In genomic region chr9:80191240-80191639, GRCm38 (mm10) we compare ENCODE assay signal across 22 mouse cellular contexts.
"Had no signal": no experiment of that assay in that cellular context is flagged by ENCODE, and none has a peak within 500 bp of the region (broad histone marks: within the 10 kb centered on the region; RNA-seq: fewer than 3 reads in every experiment).

No protein-coding gene starts in this region.

- H3K9me3 ChIP-seq: limb, embryonic 10.5 days; limb, embryonic 13.5 days; liver, embryonic 12.5 days; liver, embryonic 15.5 days; lung, embryonic 15.5 days; midbrain, embryonic 13.5 days; neural tube, embryonic 13.5 days had no signal

- H3K36me3 ChIP-seq: limb, embryonic 10.5 days; limb, embryonic 13.5 days; liver, embryonic 12.5 days; liver, embryonic 15.5 days; lung, embryonic 15.5 days; midbrain, embryonic 13.5 days; neural tube, embryonic 13.5 days had no signal

- H3K27ac ChIP-seq: kidney, postnatal 0 days; layer of hippocampus, adult 2 months; limb, embryonic 10.5 days; limb, embryonic 13.5 days; liver, embryonic 12.5 days; liver, embryonic 15.5 days; lung, embryonic 15.5 days; midbrain, embryonic 13.5 days; neural tube, embryonic 13.5 days; stomach, postnatal 0 days had no signal

- ATAC-seq: liver, embryonic 12.5 days; midbrain, embryonic 13.5 days; midbrain, embryonic 16.5 days had no signal

- H3K27me3 ChIP-seq: limb, embryonic 13.5 days; liver, embryonic 12.5 days; liver, embryonic 15.5 days; lung, embryonic 15.5 days; midbrain, embryonic 13.5 days; neural tube, embryonic 13.5 days had no signal

- H3K9ac ChIP-seq: limb, embryonic 13.5 days; liver, embryonic 12.5 days; liver, embryonic 15.5 days; lung, embryonic 15.5 days; midbrain, embryonic 13.5 days; neural tube, embryonic 13.5 days had no signal

- DNase-seq: kidney, adult 18-20 months; layer of hippocampus, adult 9-11 months; liver; lung, adult 18-20 months; lung, postnatal 10 days; lung, postnatal 36 days; retina, postnatal 1 day; thymus, adult 2 months; thymus, postnatal 14 days; thymus, postnatal 4 days had no signal

- H3K4me3 ChIP-seq: layer of hippocampus, adult 2 months; limb, embryonic 10.5 days; limb, embryonic 13.5 days; liver, embryonic 12.5 days; liver, embryonic 15.5 days; lung, embryonic 15.5 days; midbrain, embryonic 13.5 days; myocyte; neural tube, embryonic 13.5 days had no signal

- H3K4me2 ChIP-seq: limb, embryonic 13.5 days; liver, embryonic 12.5 days; liver, embryonic 15.5 days; lung, embryonic 15.5 days; midbrain, embryonic 13.5 days; neural tube, embryonic 13.5 days had no signal

- H3K4me1 ChIP-seq: liver, embryonic 12.5 days; liver, embryonic 15.5 days had no signal
